Mouse (Mus musculus) spleen, adult 12 weeks (tissue): ENCODE data around the gene Gstp3.

Source experiments
- DNase-seq: peaks from one replicate; pipeline ENCODE4 v3.0.0; 2022; ENCODE audit warnings: low spot score

Gstp3 gene

GRCm38 (mm10) chr19:4059069-4059740, at the start of gene Gstp3:
TSS of gene Gstp3 (minus strand) at chr19:4059569.
- DNase-seq: peak; percentile 57

DNA sequence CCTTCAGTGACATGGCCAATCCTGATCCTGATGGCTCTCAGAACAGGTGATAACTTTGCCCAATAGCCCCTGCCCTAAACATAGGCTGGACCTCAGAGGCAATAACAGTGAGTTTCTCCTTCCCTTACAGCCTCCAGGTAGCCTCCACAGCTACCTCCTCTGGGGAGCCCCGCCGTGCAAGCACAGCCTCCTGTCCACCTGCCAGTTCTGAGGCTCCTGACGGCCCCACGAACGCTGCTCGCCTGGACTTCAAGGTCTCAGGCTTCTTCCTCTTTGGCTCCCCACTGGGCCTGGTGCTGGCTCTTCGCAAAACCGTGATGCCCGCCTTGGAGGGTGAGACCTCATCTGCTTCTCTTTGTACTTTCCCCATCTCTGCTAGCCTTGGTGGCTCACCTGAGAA, 49.2 kb upstream of the Gstp3 start:
- DNase-seq: no peak

DNA sequence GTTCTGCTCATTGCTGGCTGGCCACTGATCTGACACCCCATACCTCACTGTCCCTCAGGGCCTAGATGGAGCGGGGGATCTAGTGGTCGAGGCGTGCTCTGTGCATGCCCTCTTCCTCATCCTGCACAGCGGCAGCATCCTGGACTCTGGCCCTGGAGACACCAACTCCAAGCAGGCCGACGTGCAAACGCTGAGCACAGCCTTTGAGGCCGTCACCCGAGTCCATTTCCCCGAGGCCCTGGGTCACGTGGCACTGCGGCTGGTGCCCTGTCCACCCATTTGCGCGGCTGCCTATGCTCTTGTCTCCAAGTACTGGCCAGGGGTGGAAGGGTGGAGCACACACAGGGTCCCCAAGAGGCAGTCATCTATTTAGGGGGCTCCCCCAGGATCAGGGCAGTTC, 47.3 kb upstream of the Gstp3 start:
- DNase-seq: no peak

- DNase-seq: no peak
Observed at GRCm38 (mm10) chr19:4104675-4105194, 45.4 kb upstream of the Gstp3 start.

DNA sequence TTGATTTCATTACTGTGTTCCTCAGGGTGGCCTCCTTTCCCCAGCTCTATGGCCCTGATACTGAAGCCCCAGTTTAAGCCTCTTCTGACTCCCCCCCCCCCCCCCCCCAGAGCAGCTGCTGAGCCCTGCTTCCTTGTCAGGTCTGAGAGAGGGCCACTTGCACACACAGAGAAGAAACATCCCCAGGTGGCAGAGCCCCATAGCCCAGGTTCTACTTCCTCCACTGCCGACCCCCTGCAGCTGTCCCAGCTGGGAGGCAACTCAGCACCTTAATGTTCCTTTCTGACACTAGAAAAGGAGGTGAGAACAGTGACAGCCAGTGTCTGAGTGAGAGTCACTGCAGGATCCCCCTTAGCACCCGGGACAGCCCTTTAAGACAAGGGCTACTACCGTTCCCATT, 44.4 kb upstream of the Gstp3 start:
- no peak for DNase-seq

GRCm38 (mm10) chr19:4103294-4103693, 43.9 kb upstream of the Gstp3 start:
- DNase-seq: no peak

DNA sequence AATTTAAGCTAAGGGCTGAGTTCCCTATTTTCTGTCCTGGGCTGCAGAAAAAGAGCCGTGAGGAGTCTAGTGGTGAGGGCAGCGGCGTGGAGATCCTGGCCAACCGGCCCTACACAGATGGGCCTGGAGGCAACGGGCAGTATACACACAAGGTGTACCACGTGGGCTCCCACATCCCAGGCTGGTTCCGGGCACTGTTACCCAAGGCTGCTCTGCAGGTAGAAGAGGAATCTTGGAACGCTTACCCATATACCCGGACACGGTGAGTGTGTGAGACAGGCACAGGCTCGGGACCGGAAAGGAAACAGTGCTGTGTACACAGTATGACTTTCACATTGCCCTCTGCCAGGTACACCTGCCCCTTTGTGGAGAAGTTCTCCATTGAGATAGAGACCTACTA, 43.3 kb upstream of the Gstp3 start:
- DNase-seq: no peak

DNA sequence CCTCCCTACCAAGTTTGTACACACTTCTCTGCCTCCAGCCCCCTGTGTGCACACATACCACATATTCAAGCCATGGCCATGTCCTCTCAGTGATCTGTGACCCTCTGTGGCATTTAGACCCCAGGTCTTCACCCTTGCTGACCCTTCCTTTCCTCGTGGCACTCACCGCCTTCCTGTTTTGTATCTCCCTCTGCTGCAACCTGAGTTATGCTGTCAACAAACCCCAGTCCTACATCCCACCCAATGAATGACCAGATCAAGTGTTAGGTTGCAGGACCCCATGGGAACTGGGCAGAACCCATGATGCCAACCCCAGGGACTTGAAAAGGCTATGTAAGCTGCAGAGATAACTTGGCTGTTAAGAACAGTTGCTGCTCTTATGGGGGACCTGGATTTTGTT, 42.7 kb upstream of the Gstp3 start:
- no peak for DNase-seq

- no peak for DNase-seq
Observed at GRCm38 (mm10) chr19:4101466-4101865, 42.1 kb upstream of the Gstp3 start.

- peak; percentile 23 for DNase-seq
Observed at GRCm38 (mm10) chr19:4100718-4101261, 41.4 kb upstream of the Gstp3 start.

DNA sequence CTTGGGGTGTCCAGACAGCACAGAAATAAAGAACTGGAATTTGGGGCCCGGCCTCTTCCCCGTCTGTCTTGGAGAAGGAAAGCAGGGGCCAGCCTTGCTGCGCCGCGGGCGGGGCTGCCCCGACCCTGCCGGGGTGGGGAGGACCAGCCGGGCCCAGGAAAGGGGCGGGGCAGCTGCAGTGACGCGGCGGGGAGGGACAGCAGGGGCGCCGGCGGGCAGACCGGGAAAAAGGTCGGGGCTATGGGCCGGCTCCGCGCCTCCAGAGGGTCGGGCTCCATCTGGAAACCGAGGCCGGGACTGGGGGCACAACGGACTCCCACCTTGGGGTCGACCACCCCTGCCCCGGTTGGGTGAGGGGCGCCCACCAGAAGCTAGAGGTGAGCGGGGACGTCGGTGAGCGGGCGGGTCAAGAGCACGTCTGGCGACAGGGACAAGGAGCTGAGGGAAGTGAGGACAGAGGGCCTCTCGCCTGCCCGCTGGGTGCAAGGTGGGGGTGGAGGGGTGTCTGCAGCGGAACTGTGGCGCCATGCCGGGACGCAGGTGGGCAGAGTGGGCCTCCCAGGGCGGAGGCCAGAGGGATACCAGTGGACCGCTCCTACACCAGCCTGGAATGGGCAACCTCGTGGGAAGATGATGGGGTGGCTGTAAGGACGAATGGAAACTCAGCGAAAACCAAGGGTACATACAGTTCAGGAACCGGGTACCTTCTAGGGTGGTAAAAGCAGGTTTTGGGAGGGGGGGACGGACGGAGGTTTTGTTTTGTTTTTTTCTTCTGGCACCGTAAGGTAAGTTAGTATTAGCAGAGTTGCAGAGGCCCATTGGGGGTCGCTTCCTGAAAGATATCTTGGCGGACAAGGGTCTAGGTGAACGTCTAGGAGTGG, 40.7 kb upstream of the Gstp3 start, which contains the start of gene Pitpnm1:
Gene Pitpnm1, plus strand, starts transcription at position 162 of the 881 bp plus-strand sequence.
- peak; percentile 79 for DNase-seq

- peak; percentile 90 for DNase-seq
Observed at GRCm38 (mm10) chr19:4099056-4099455, 39.7 kb upstream of the Gstp3 start.

DNA sequence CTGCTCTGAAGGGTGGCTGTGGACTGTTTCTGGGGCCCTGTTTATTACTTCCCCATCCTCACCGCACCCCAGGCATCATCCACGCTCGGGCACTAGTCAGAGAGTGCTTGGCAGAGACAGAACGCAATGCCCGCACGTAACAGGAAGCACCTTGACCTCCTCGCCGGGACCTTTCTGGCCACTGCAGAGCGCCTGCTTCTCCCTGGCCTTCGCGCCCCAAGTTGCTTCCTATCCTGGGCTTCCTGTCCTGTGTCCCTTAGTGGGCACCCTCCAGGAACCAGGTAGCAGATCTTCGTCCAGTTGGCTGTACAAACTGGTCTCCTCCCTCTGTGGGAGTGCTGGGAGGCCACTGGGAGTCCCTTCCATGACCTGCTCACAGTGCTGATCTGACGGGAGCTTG, 39.1 kb upstream of the Gstp3 start:
- no peak for DNase-seq

DNA sequence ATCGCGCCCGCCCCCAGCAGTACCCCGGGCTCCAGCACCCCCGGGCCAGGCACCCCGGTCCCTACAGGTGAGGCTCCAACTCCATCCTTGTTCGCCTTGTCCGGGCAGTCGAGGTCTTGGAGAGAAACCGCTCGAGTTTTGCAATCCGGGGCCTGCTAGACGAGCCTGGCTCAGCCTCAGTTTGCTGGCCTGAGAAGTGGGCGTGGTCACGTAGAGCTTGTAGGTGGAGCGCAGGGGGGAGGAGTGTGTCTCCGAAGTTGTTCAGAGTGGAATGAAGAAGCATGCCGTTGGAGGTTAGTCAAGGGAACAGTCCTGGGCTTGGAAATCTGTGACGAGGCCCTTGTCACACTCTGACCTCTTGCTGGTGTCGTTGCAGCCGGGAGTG, 38.1 kb upstream of the Gstp3 start:
- no peak for DNase-seq

DNA sequence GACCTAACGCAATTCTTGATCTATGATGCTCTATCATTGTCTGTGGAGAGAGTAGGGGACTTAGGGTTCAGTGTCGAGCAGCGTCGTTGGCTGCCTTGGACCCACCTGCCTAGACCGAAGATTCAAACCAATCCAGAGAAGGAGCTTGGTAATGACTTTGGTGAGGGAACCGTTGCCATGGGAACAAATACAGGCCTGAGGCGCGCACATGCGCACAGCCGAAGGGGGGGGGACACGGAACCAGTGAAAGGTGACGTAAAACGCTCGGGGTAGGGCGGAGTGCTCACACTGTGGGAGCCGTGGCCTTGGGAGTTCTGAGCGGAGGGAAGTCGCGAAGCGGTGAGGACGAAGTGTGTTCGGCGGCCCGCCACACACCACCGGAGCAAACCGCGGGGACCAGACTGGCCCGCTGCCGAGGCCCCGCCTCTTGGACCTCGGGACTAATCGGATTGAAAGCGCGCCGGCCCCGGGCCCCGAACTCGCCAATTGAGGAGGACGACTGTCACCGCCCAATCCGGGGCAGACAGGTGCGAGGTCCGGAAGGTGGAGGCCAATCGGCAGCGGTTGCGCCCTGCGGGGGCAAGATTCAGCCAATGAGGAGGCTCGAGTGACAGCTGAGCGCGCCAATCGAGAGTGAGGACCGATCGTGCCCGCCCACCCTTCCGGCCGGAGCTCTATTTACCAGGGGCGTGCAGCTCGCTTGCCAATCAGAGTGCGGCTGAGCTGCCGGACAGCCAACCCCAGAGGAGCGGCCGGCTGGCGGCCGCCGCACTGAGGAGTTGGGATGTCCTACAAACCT, 37.5 kb upstream of the Gstp3 start, which contains the start of gene Cdk2ap2:
Gene Cdk2ap2, plus strand, starts transcription at position 541 of the 799 bp plus-strand sequence.
- DNase-seq: peak; percentile 99

DNA sequence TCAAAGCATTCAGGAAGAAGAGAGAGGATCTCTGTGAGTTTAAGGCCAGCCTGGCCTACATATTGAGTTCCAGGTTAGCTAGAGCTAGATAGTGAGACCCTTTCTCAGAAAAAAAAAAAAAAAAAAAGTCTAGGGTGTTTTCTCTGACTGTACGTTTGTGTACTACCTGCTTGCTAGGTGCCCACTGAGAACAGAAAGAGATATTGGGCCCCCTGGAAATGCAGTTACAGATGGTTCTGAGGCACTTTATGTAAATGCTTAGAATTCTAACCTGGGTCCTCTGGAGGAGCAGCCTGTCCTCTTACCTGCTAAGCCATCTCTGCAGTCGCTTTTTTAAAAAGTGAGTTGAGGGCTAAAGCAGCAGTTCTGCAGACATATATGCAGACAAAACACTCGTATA, 36.4 kb upstream of the Gstp3 start:
- DNase-seq: no peak

DNA sequence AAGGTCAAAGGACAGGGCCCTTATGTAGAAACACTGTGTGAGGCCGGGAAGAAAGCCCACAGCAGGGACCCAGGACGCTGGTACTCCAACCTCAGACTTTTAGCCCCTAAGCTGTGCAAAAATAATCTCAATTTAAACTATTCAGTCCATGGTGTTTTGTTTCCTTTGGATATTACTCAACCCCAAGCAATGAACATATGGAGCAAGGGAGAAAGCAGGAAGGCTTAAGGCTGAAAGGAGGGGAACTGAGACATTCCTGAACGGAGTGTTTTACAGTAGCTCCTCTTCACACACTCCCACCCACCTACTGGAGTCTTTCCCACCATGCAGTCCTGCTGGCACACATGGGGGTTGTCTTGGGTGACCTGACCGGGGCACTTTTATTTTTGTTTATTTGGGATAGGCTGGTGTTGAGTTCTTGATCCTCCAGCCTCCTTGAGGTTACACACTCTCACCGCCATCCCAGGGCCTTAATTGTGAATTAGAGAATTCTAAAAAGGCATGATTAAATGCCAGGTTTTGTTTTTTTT, 35.5 kb upstream of the Gstp3 start:
- DNase-seq: no peak

GRCm38 (mm10) chr19:4094348-4094747, 35.0 kb upstream of the Gstp3 start:
- no peak for DNase-seq

GRCm38 (mm10) chr19:4093772-4094171, 34.4 kb upstream of the Gstp3 start:
- no peak for DNase-seq

- DNase-seq: no peak
Observed at GRCm38 (mm10) chr19:4092750-4093149, 33.4 kb upstream of the Gstp3 start.

- no peak for DNase-seq
Observed at GRCm38 (mm10) chr19:4091383-4091782, 32.0 kb upstream of the Gstp3 start.

GRCm38 (mm10) chr19:4090446-4090845, 31.1 kb upstream of the Gstp3 start:
- DNase-seq: no peak
